Mouse (Mus musculus) forebrain, embryonic 15.5 days (tissue): Measurements from ENCODE around the gene Ntf5. TPM values are rescaled to one million over a fixed set of nuclear protein-coding genes. Genes with fewer than 3 reads are reported as not detected.
"Not testable (repeated sequence)": the region's sequence is repeated elsewhere in the genome, so short reads cannot be mapped to it uniquely, and the experiment has no call there.

Source experiments
- ATAC-seq: fragments of 200-750 bp; cut with Nextera tagmentation; replicated peaks from 2 replicates; pipeline ENCODE4 v1.8.0; 2017; ENCODE audit warnings: mild to moderate bottlenecking, moderate TSS enrichment, moderate library complexity
- H3K27ac ChIP-seq: fragments of 300-500 bp; sonication (generic); replicated peaks from 2 replicates; pipeline ENCODE4 v1.5.1; 2015; ENCODE audit warnings: mild to moderate bottlenecking, inconsistent platforms
- H3K27me3 ChIP-seq: fragments of 300-500 bp; sonication (generic); 2 replicates; pipeline ENCODE4 v1.6.1; 2015; ENCODE audit warnings: inconsistent platforms
- H3K36me3 ChIP-seq: fragments of 300-500 bp; sonication (generic); 2 replicates; pipeline ENCODE4 v1.6.1; 2015; ENCODE audit warnings: mild to moderate bottlenecking, inconsistent platforms
- H3K4me1 ChIP-seq: fragments of 300-500 bp; sonication (generic); 2 replicates; pipeline ENCODE4 v1.6.1; 2015; ENCODE audit warnings: inconsistent platforms
- H3K4me2 ChIP-seq: fragments of 300-500 bp; sonication (generic); replicated peaks from 2 replicates; pipeline ENCODE4 v1.6.1; 2015; ENCODE audit warnings: mild to moderate bottlenecking, inconsistent platforms
- H3K4me3 ChIP-seq: fragments of 300-500 bp; sonication (generic); 2 replicates; pipeline ENCODE4 v1.5.1; 2015; ENCODE audit warnings: mild to moderate bottlenecking, inconsistent platforms
- H3K9ac ChIP-seq: fragments of 300-500 bp; sonication (generic); replicated peaks from 2 replicates; pipeline ENCODE4 v1.6.1; 2015; ENCODE audit warnings: mild to moderate bottlenecking, inconsistent platforms
- H3K9me3 ChIP-seq: fragments of 300-500 bp; sonication (generic); 2 replicates; pipeline ENCODE4 v1.6.1; 2016; ENCODE audit warnings: inconsistent platforms
- WGBS: fragments of 180-500 bp; shearing (Covaris S2); methylation state at CpG from one replicate; pipeline ENCODE4 v1.1.7; 2015; ENCODE audit warnings: mixed read lengths; 5-methylcytosine and 5-hydroxymethylcytosine counted together
- microRNA-seq: library from miRNA; unstranded; fragments of <30 nt; microRNA quantifications from one replicate; pipeline ENCODE4, GENCODE M21; 2016
- polyA plus RNA-seq: library from polyadenylated mRNA; unstranded; fragments of >200 nt; fragmentation: Nextera tagmentation; extraction: Ambion mirVana; gene quantifications from 2 replicates; pipeline ENCODE4 v1.2.1, GENCODE M21; 2015

The Ntf5 gene
- polyA plus RNA-seq, 1 experiment from 2014 or later: not detected

- H3K27ac ChIP-seq: peak overlapping the region; percentile 96
- no peak for ATAC-seq
- no peak overlapping the region for H3K4me3 ChIP-seq
- H3K4me2 ChIP-seq: peak overlapping the region; percentile 56; the same call in 1 of the 2 replicates
- H3K9ac ChIP-seq: no peak overlapping the region
- H3K27me3 ChIP-seq: no peaks in the 10 kb centered on the region
- H3K9me3 ChIP-seq: no peaks in the 10 kb centered on the region
- H3K36me3 ChIP-seq: peaks cover 47% of the 10 kb centered on the region
- 49% methylated on average over 13 of the region's 13 CpGs for WGBS
- H3K4me1 ChIP-seq: peaks cover 48% of the 10 kb centered on the region
Measured at GRCm38 (mm10) chr7:45460860-45461314, 47.4 kb downstream of the Ntf5 start.

- no peaks in the 10 kb centered on the region for H3K27me3 ChIP-seq
- no peak for ATAC-seq
- H3K4me1 ChIP-seq: peaks cover 52% of the 10 kb centered on the region
- 83% methylated on average over 4 of the region's 5 CpGs for WGBS
- no peaks in the 10 kb centered on the region for H3K9me3 ChIP-seq
- peaks cover 47% of the 10 kb centered on the region for H3K36me3 ChIP-seq
- H3K9ac ChIP-seq: no peak overlapping the region
- no peak overlapping the region for H3K4me3 ChIP-seq
- H3K4me2 ChIP-seq: no peak overlapping the region
- peak overlapping the region; percentile 96 for H3K27ac ChIP-seq
Measured at GRCm38 (mm10) chr7:45461326-45461725, 47.8 kb downstream of the Ntf5 start.

- H3K27ac ChIP-seq: peak overlapping the region; percentile 7; the same call in 1 of the 2 replicates
- peaks cover 45% of the 10 kb centered on the region for H3K36me3 ChIP-seq
- no peaks in the 10 kb centered on the region for H3K9me3 ChIP-seq
- H3K9ac ChIP-seq: no peak overlapping the region
- H3K4me2 ChIP-seq: no peak overlapping the region
- no peak overlapping the region for H3K4me3 ChIP-seq
- peaks cover 48% of the 10 kb centered on the region for H3K4me1 ChIP-seq
- WGBS: 94% methylated on average over 4 of the region's 4 CpGs
- no peaks in the 10 kb centered on the region for H3K27me3 ChIP-seq
- ATAC-seq: no peak
Measured at GRCm38 (mm10) chr7:45461781-45462180, 48.3 kb downstream of the Ntf5 start.

- no peak overlapping the region for H3K4me2 ChIP-seq
- no peaks in the 10 kb centered on the region for H3K27me3 ChIP-seq
- peaks cover 40% of the 10 kb centered on the region for H3K36me3 ChIP-seq
- peaks cover 47% of the 10 kb centered on the region for H3K4me1 ChIP-seq
- no peaks in the 10 kb centered on the region for H3K9me3 ChIP-seq
- H3K27ac ChIP-seq: no peak overlapping the region
- H3K9ac ChIP-seq: no peak overlapping the region
- no peak overlapping the region for H3K4me3 ChIP-seq
- ATAC-seq: no peak
- WGBS: 89% methylated on average over 4 of the region's 4 CpGs
Measured at GRCm38 (mm10) chr7:45462325-45462724, 48.8 kb downstream of the Ntf5 start.

GRCm38 (mm10) chr7:45462868-45463267 lies 49.4 kb downstream of the Ntf5 start:
- not testable (repeated sequence) for ATAC-seq, H3K9ac ChIP-seq, H3K27me3 ChIP-seq, H3K4me2 ChIP-seq, H3K4me3 ChIP-seq, H3K9me3 ChIP-seq, H3K27ac ChIP-seq
- peaks cover 43% of the 10 kb centered on the region for H3K4me1 ChIP-seq
- H3K36me3 ChIP-seq: peaks cover 35% of the 10 kb centered on the region
- 80% methylated on average over 4 of the region's 4 CpGs for WGBS

GRCm38 (mm10) chr7:45463987-45464778 lies 50.7 kb downstream of the Ntf5 start:
- Histone ChIP-seq H3K9me3 (no peaks in the 10 kb centered on the region), H3K4me2 (no peak overlapping the region), H3K4me1 (peaks cover 37% of the 10 kb centered on the region), H3K27me3 (no peaks in the 10 kb centered on the region), H3K27ac (no peak overlapping the region), H3K4me3 (no peak overlapping the region), H3K36me3 (peaks cover 29% of the 10 kb centered on the region), H3K9ac (no peak overlapping the region)
- WGBS: 92% methylated on average over 7 of the region's 7 CpGs
- ATAC-seq: no peak

GRCm38 (mm10) chr7:45465112-45465511 lies 51.6 kb downstream of the Ntf5 start:
- 97% methylated on average over 12 of the region's 12 CpGs for WGBS
- no peak for ATAC-seq
- Histone ChIP-seq H3K36me3 (peaks cover 29% of the 10 kb centered on the region), H3K4me1 (peaks cover 34% of the 10 kb centered on the region), H3K4me3 (no peak overlapping the region), H3K27me3 (no peaks in the 10 kb centered on the region), H3K4me2 (no peak overlapping the region; the same call in 1 of the 2 replicates), H3K27ac (no peak overlapping the region), H3K9ac (0 out of 2 replicates have a peak overlapping the region, but pooled peaks have one; percentile 88), H3K9me3 (no peaks in the 10 kb centered on the region)

GRCm38 (mm10) chr7:45465549-45465948 lies 52.1 kb downstream of the Ntf5 start:
- H3K9me3 ChIP-seq: no peaks in the 10 kb centered on the region
- 76% methylated on average over 9 of the region's 9 CpGs for WGBS
- peak overlapping the region; percentile 67 for H3K4me2 ChIP-seq
- H3K4me3 ChIP-seq: peak overlapping the region; percentile 84
- no peak for ATAC-seq
- H3K36me3 ChIP-seq: peaks cover 29% of the 10 kb centered on the region
- peak overlapping the region; percentile 88 for H3K9ac ChIP-seq
- peaks cover 30% of the 10 kb centered on the region for H3K4me1 ChIP-seq
- H3K27ac ChIP-seq: no peak overlapping the region
- H3K27me3 ChIP-seq: no peaks in the 10 kb centered on the region

- peaks cover 25% of the 10 kb centered on the region for H3K4me1 ChIP-seq
- no peaks in the 10 kb centered on the region for H3K9me3 ChIP-seq
- no peaks in the 10 kb centered on the region for H3K27me3 ChIP-seq
- peaks cover 29% of the 10 kb centered on the region for H3K36me3 ChIP-seq
- H3K9ac ChIP-seq: peak within 1 kb of the TSS; percentile 88
- H3K4me2 ChIP-seq: peak within 1 kb of the TSS; percentile 67
- peak within 1 kb of the TSS; percentile 84 for H3K4me3 ChIP-seq
- peak; percentile 82 for ATAC-seq
- peak within 1 kb of the TSS; percentile 71 for H3K27ac ChIP-seq
- under 1% methylated on average over 57 of the region's 58 CpGs for WGBS
Measured at GRCm38 (mm10) chr7:45466283-45467089, 53.0 kb downstream of the Ntf5 start, which contains the start of gene Bax. Bax (minus strand) TSS chr7:45466898.

Small RNA genes within 50 kb of the gene (microRNA-seq; reads per million reads assigned to microRNA genes)
- not detected for gene Gm22133

Other genes with a start within 250 kb of the Ntf5 start
- 20.1 and 24.0 TPM in 2 replicates for gene Slc17a7, start 249.7 kb upstream of the Ntf5 start, polyA plus RNA-seq
- not detected in 2 replicates for gene Gfy, start 234.1 kb upstream of the Ntf5 start, polyA plus RNA-seq
- not detected in 2 replicates for gene Pth2, start 232.7 kb upstream of the Ntf5 start, polyA plus RNA-seq
- 0.74 and 0.75 TPM in 2 replicates for gene Ccdc155, start 208.8 kb upstream of the Ntf5 start, polyA plus RNA-seq
- 1.4 and 2.0 TPM in 2 replicates for gene Dkkl1, start 201.5 kb upstream of the Ntf5 start, polyA plus RNA-seq
- 92.8 and 106 TPM in 2 replicates for gene Tead2, start 197.9 kb upstream of the Ntf5 start, polyA plus RNA-seq
- 1.3 and 1.6 TPM in 2 replicates for gene Cd37, start 174.6 kb upstream of the Ntf5 start, polyA plus RNA-seq
- 0.17 and 0.20 TPM in 2 replicates for gene Slc6a16, start 172.6 kb upstream of the Ntf5 start, polyA plus RNA-seq
- gene Slc6a21, start 136.2 kb upstream of the Ntf5 start, polyA plus RNA-seq: not detected in 2 replicates
- gene Trpm4, start 79.9 kb upstream of the Ntf5 start, polyA plus RNA-seq: 9.3 and 11.0 TPM in 2 replicates
- gene Hrc, start 78.4 kb upstream of the Ntf5 start, polyA plus RNA-seq: 0.10 and 0.23 TPM in 2 replicates
- 18.3 and 20.1 TPM in 2 replicates for gene Ppfia3, start 46.7 kb upstream of the Ntf5 start, polyA plus RNA-seq
- 9.1 and 10.5 TPM in 2 replicates for gene Lin7b, start 43.1 kb upstream of the Ntf5 start, polyA plus RNA-seq
- 220 and 231 TPM in 2 replicates for gene Snrnp70, start 18.0 kb upstream of the Ntf5 start, polyA plus RNA-seq
- not detected in 2 replicates for gene Kcna7, start 8.0 kb upstream of the Ntf5 start, polyA plus RNA-seq
- 0.68 and 1.4 TPM in 2 replicates for gene Lhb, start 7.1 kb downstream of the Ntf5 start, polyA plus RNA-seq
- 19.4 and 19.6 TPM in 2 replicates for gene Gys1, start 21.1 kb downstream of the Ntf5 start, polyA plus RNA-seq
- 142 and 144 TPM in 2 replicates for gene Ruvbl2, start 24.4 kb downstream of the Ntf5 start, polyA plus RNA-seq
- 6,132 and 6,335 TPM in 2 replicates for gene Ftl1, start 46.2 kb downstream of the Ntf5 start, polyA plus RNA-seq
- gene Bax, start 53.2 kb downstream of the Ntf5 start, polyA plus RNA-seq: 288 and 289 TPM in 2 replicates
- 0.14 and 0.18 TPM in 2 replicates for gene Tulp2, start 68.2 kb downstream of the Ntf5 start, polyA plus RNA-seq
- gene Gm45808, start 73.1 kb downstream of the Ntf5 start, polyA plus RNA-seq: not detected in 2 replicates
- 2.3 and 2.6 TPM in 2 replicates for gene Dhdh, start 75.1 kb downstream of the Ntf5 start, polyA plus RNA-seq
- gene Nucb1, start 96.7 kb downstream of the Ntf5 start, polyA plus RNA-seq: 95.0 and 95.7 TPM in 2 replicates
- gene Ppp1r15a, start 112.6 kb downstream of the Ntf5 start, polyA plus RNA-seq: 15.4 and 15.6 TPM in 2 replicates
- 0.72 and 0.92 TPM in 2 replicates for gene Plekha4, start 112.6 kb downstream of the Ntf5 start, polyA plus RNA-seq
- not detected in 2 replicates for gene Hsd17b14, start 141.2 kb downstream of the Ntf5 start, polyA plus RNA-seq
- 21.6 and 23.3 TPM in 2 replicates for gene Bcat2, start 156.5 kb downstream of the Ntf5 start, polyA plus RNA-seq
- not detected in 2 replicates for gene Fgf21, start 201.8 kb downstream of the Ntf5 start, polyA plus RNA-seq
- not detected in 2 replicates for gene Fut1, start 203.6 kb downstream of the Ntf5 start, polyA plus RNA-seq
- 0.17 TPM in 1 of 2 replicates, not detected in the other for gene Izumo1, start 208.1 kb downstream of the Ntf5 start, polyA plus RNA-seq
- gene Rasip1, start 213.8 kb downstream of the Ntf5 start, polyA plus RNA-seq: 15.5 and 16.6 TPM in 2 replicates
- 2.5 and 2.7 TPM in 2 replicates for gene Mamstr, start 226.3 kb downstream of the Ntf5 start, polyA plus RNA-seq